Mouse (Mus musculus): ENCODE measurements at regions not wholly inside any gene's neighbourhood (a gene's known extent, or its start where the extent isn't known, plus 50 kb on each side); places are given as distances from the start of the nearest gene placed in this dataset.

GRCm38 (mm10) chr14:99416169-99416568, 117.7 kb downstream of the Klf5 start:
- DNase-seq = no peak
- no peak for ATAC-seq (ENCODE audit: low FRiP score, low TSS enrichment)
- Histone ChIP-seq H3K4me3 (replicated peaks; ENCODE audit: low read depth, low read length) (no peak overlapping the region), H3K27me3 (ENCODE audit: control insufficient read depth, insufficient read depth, low read length) (no peaks in the 10 kb centered on the region), H3K4me2 (ENCODE audit: low read length) (no peak overlapping the region), H3K27ac (replicated peaks; ENCODE audit: low read depth, low read length) (no peak overlapping the region), H3K36me3 (ENCODE audit: control insufficient read depth, insufficient read depth, low read length) (no peaks in the 10 kb centered on the region), H3K9me3 (ENCODE audit: control insufficient read depth, low read length) (no peaks in the 10 kb centered on the region), H3K4me1 (ENCODE audit: control insufficient read depth, insufficient read depth, low read length) (no peaks in the 10 kb centered on the region), H3K9ac (replicated peaks; ENCODE audit: low read length) (no peak overlapping the region)
- 75% methylated on average over 3 of the region's 3 CpGs for WGBS

DNA sequence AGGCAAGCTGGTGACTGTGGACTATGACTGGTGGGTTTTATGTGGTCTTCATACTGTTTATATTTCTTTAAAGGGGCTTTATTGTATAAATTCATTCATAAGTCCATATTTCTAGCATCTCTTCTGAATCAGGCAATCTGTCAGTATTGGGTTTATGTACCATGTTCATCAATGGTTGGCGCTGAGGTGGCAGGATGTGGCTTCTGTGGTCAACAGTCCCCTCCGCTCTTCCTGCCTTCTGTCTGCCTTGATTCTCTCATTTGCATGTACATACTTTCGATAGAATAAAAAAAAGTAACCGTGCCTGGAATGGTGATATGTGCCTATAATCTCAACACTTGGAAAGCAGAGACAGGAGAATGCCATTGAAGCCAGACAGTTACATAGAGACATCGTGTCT, 120.5 kb downstream of the Klf5 start:
- 94% methylated on average over 5 of the region's 5 CpGs for WGBS
- no peak overlapping the region for H3K4me2 ChIP-seq (ENCODE audit: low read length)
- DNase-seq = no peak

DNA sequence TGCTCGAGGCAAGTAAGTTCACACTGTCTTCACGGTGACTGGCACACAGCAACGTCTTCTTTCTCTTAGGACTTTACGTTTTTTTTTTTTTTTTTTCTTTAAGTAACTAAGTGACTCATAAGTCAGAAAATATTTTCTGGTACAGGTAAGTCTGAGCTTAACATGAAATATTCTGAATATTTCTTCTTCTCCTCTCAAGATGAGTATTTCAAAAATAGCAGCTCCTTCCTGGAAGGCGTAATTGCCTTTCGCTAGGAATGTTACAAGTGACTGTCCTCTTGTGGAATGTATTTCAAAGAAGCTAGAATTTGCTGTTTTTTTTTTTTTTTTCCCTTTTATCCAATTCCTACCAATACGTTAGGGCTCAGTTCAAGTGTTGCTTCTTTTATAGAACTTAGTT, 124.8 kb downstream of the Klf5 start:
- H3K9ac ChIP-seq (replicated peaks; ENCODE audit: low read length) = no peak overlapping the region
- H3K27me3 ChIP-seq (ENCODE audit: control insufficient read depth, insufficient read depth, low read length) = no peaks in the 10 kb centered on the region
- H3K4me2 ChIP-seq (ENCODE audit: low read length) = no peak overlapping the region
- no peaks in the 10 kb centered on the region for H3K4me1 ChIP-seq (ENCODE audit: control insufficient read depth, insufficient read depth, low read length)
- DNase-seq (no peak), ATAC-seq (ENCODE audit: low FRiP score, low TSS enrichment) (no peak)
- no peak overlapping the region for H3K27ac ChIP-seq (replicated peaks; ENCODE audit: low read depth, low read length)
- no peaks in the 10 kb centered on the region for H3K9me3 ChIP-seq (ENCODE audit: control insufficient read depth, low read length)
- WGBS = 91% methylated on average over 7 of the region's 7 CpGs
- no peak overlapping the region for H3K4me3 ChIP-seq (replicated peaks; ENCODE audit: low read depth, low read length)
- no peaks in the 10 kb centered on the region for H3K36me3 ChIP-seq (ENCODE audit: control insufficient read depth, insufficient read depth, low read length)

More for the DNA sequence above, 120.5 kb downstream of the Klf5 start:
- Histone ChIP-seq H3K36me3 (ENCODE audit: control insufficient read depth, insufficient read depth, low read length) (no peaks in the 10 kb centered on the region), H3K9ac (replicated peaks; ENCODE audit: low read length) (no peak overlapping the region), H3K4me1 (ENCODE audit: control insufficient read depth, insufficient read depth, low read length) (no peaks in the 10 kb centered on the region), H3K9me3 (ENCODE audit: control insufficient read depth, low read length) (no peaks in the 10 kb centered on the region), H3K27ac (replicated peaks; ENCODE audit: low read depth, low read length) (no peak overlapping the region), H3K27me3 (ENCODE audit: control insufficient read depth, insufficient read depth, low read length) (no peaks in the 10 kb centered on the region), H3K4me3 (replicated peaks; ENCODE audit: low read depth, low read length) (no peak overlapping the region)
- no peak for ATAC-seq (ENCODE audit: low FRiP score, low TSS enrichment)

DNA sequence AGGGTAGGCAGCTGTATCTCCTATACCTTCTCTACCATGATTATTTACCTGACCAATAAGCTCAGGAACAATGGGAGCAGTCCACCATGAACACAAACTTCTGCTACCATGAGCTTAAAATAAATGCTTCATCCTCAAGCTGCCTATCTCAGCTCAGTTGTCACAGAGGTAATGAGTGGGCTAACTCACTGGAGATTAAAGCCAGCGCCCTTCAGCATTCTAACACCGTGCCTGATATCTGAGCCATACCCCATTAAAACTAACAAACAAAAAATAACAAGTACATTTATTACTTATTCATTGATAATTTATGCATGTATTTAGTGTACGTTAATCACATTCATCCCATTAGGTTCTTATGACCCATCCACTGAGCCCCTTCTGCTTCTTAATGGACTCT, 128.6 kb downstream of the Klf5 start:
- Histone ChIP-seq H3K9me3 (ENCODE audit: control insufficient read depth, low read length) (no peaks in the 10 kb centered on the region), H3K36me3 (ENCODE audit: control insufficient read depth, insufficient read depth, low read length) (no peaks in the 10 kb centered on the region), H3K27ac (replicated peaks; ENCODE audit: low read depth, low read length) (no peak overlapping the region), H3K4me2 (ENCODE audit: low read length) (no peak overlapping the region), H3K27me3 (ENCODE audit: control insufficient read depth, insufficient read depth, low read length) (no peaks in the 10 kb centered on the region), H3K4me1 (ENCODE audit: control insufficient read depth, insufficient read depth, low read length) (no peaks in the 10 kb centered on the region), H3K9ac (replicated peaks; ENCODE audit: low read length) (no peak overlapping the region), H3K4me3 (replicated peaks; ENCODE audit: low read depth, low read length) (no peak overlapping the region)
- 90% methylated on average over 3 of the region's 3 CpGs for WGBS
- DNase-seq = no peak
- ATAC-seq (ENCODE audit: low FRiP score, low TSS enrichment) = no peak

DNA sequence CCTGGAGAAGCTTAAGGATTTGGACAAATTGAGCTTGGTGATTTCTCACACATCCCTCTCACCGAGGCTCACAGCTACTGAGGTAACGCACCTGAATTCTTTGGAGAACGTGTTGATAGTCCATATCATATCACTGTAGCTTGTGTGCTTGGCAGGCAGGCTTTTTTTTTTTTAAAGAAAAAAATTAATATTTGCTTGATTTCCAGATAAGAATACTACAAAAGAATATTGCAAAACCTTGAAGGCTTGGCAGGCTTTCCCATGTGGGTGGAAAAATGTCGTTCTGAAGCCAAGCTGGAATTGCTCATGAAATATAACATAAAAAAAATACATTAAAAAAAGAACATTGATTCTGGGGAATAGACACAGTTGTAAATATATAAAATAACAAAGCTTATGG, 131.8 kb downstream of the Klf5 start:
- ATAC-seq (ENCODE audit: low FRiP score, low TSS enrichment) (no peak), DNase-seq (no peak)
- Histone ChIP-seq H3K4me2 (ENCODE audit: low read length) (no peak overlapping the region), H3K36me3 (ENCODE audit: control insufficient read depth, insufficient read depth, low read length) (no peaks in the 10 kb centered on the region), H3K9me3 (ENCODE audit: control insufficient read depth, low read length) (no peaks in the 10 kb centered on the region), H3K4me1 (ENCODE audit: control insufficient read depth, insufficient read depth, low read length) (no peaks in the 10 kb centered on the region), H3K4me3 (replicated peaks; ENCODE audit: low read depth, low read length) (no peak overlapping the region), H3K9ac (replicated peaks; ENCODE audit: low read length) (no peak overlapping the region), H3K27me3 (ENCODE audit: control insufficient read depth, insufficient read depth, low read length) (no peaks in the 10 kb centered on the region), H3K27ac (replicated peaks; ENCODE audit: low read depth, low read length) (no peak overlapping the region)
- WGBS = 89% methylated on average over 4 of the region's 4 CpGs

DNA sequence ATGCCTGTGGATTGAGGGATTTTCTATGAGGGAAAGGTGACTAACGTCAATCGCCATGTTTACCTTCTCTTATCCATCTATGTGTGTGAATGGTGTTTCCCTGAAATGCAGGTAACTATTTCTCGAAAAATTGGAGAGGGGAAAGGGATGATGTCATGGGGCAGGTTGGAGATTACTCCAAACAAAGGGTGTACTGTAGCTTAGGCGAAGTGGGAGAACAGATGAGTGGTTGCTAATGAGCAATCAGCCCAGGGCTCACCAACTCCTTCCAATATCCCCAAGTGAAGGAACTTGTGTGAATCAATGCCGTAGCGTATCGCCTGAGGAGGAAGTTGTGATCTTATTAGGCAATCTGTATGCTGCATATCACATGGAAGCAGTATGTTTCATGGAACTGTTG, 133.2 kb downstream of the Klf5 start:
- DNase-seq (no peak), ATAC-seq (ENCODE audit: low FRiP score, low TSS enrichment) (no peak)
- Histone ChIP-seq H3K9ac (replicated peaks; ENCODE audit: low read length) (no peak overlapping the region), H3K9me3 (ENCODE audit: control insufficient read depth, low read length) (no peaks in the 10 kb centered on the region), H3K27me3 (ENCODE audit: control insufficient read depth, insufficient read depth, low read length) (no peaks in the 10 kb centered on the region), H3K4me1 (ENCODE audit: control insufficient read depth, insufficient read depth, low read length) (no peaks in the 10 kb centered on the region), H3K4me3 (replicated peaks; ENCODE audit: low read depth, low read length) (no peak overlapping the region), H3K4me2 (ENCODE audit: low read length) (no peak overlapping the region), H3K36me3 (ENCODE audit: control insufficient read depth, insufficient read depth, low read length) (no peaks in the 10 kb centered on the region), H3K27ac (replicated peaks; ENCODE audit: low read depth, low read length) (no peak overlapping the region)
- WGBS = 96% methylated on average over 7 of the region's 7 CpGs

DNA sequence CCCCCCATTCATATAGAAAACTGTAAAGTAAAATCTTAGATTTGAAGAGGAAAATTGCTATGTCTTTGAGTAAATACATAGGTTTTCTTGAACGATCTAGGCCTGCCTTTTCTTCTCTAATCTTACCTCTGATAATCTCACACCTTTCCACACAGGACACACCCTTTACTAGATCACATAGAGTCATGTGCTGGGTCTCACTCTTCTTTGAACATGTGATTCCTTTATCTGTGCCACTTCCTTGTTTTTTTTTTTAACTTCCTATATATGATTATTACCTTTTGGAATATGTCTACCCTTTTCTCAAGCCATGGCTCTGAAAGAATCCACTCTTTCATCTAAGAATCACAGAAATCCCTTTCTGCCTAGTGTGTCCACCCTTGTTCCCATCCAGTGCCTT, 136.2 kb downstream of the Klf5 start:
- H3K4me1 ChIP-seq (ENCODE audit: control insufficient read depth, insufficient read depth, low read length) = no peaks in the 10 kb centered on the region

DNA sequence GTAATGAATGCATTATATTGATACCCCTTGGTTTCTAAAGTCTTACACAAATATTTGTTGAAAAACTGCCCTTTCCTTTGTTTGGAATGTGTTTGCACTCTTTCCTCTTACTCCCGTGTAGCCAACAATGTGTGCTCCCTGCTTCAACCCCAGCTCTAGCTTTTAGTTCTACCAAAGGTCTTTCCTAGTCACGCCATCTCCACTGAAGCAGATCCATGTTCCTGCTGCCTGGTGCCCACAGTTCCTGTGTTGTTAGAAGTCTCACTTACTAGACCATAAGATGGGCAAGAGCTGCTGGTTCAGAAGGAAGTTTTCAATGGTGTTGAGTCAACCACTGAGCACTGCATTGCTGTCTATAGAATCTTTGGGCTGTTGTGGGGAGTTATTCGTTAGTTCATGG, 137.0 kb downstream of the Klf5 start:
- 80% methylated on average over 3 of the region's 3 CpGs for WGBS
- no peak overlapping the region for H3K9ac ChIP-seq (replicated peaks; ENCODE audit: low read length)
- H3K36me3 ChIP-seq (ENCODE audit: control insufficient read depth, insufficient read depth, low read length) = no peaks in the 10 kb centered on the region
- no peaks in the 10 kb centered on the region for H3K4me1 ChIP-seq (ENCODE audit: control insufficient read depth, insufficient read depth, low read length)
- H3K4me2 ChIP-seq (ENCODE audit: low read length) = no peak overlapping the region
- DNase-seq (no peak), ATAC-seq (ENCODE audit: low FRiP score, low TSS enrichment) (no peak)
- no peak overlapping the region for H3K4me3 ChIP-seq (replicated peaks; ENCODE audit: low read depth, low read length)
- no peaks in the 10 kb centered on the region for H3K27me3 ChIP-seq (ENCODE audit: control insufficient read depth, insufficient read depth, low read length)
- H3K27ac ChIP-seq (replicated peaks; ENCODE audit: low read depth, low read length) = no peak overlapping the region
- H3K9me3 ChIP-seq (ENCODE audit: control insufficient read depth, low read length) = no peaks in the 10 kb centered on the region

More for the DNA sequence above, 136.2 kb downstream of the Klf5 start:
- Histone ChIP-seq H3K4me2 (ENCODE audit: low read length) (no peak overlapping the region), H3K27ac (replicated peaks; ENCODE audit: low read depth, low read length) (no peak overlapping the region), H3K9ac (replicated peaks; ENCODE audit: low read length) (no peak overlapping the region), H3K36me3 (ENCODE audit: control insufficient read depth, insufficient read depth, low read length) (no peaks in the 10 kb centered on the region), H3K9me3 (ENCODE audit: control insufficient read depth, low read length) (no peaks in the 10 kb centered on the region), H3K27me3 (ENCODE audit: control insufficient read depth, insufficient read depth, low read length) (no peaks in the 10 kb centered on the region), H3K4me3 (replicated peaks; ENCODE audit: low read depth, low read length) (no peak overlapping the region)
- ATAC-seq (ENCODE audit: low FRiP score, low TSS enrichment) (no peak), DNase-seq (no peak)
- WGBS = 91% methylated on average over 1 of the region's 1 CpGs

GRCm38 (mm10) chr14:99436051-99436450, 137.6 kb downstream of the Klf5 start:
- Histone ChIP-seq H3K4me1 (ENCODE audit: control insufficient read depth, insufficient read depth, low read length) (no peaks in the 10 kb centered on the region), H3K4me2 (ENCODE audit: low read length) (no peak overlapping the region), H3K27me3 (ENCODE audit: control insufficient read depth, insufficient read depth, low read length) (no peaks in the 10 kb centered on the region), H3K36me3 (ENCODE audit: control insufficient read depth, insufficient read depth, low read length) (no peaks in the 10 kb centered on the region), H3K9ac (replicated peaks; ENCODE audit: low read length) (no peak overlapping the region), H3K9me3 (ENCODE audit: control insufficient read depth, low read length) (no peaks in the 10 kb centered on the region), H3K27ac (replicated peaks; ENCODE audit: low read depth, low read length) (no peak overlapping the region), H3K4me3 (replicated peaks; ENCODE audit: low read depth, low read length) (no peak overlapping the region)
- 85% methylated on average over 1 of the region's 1 CpGs for WGBS
- no peak for DNase-seq
- ATAC-seq (ENCODE audit: low FRiP score, low TSS enrichment) = no peak

Data from midbrain, embryonic 14.5 days (tissue).